Mouse (Mus musculus) myocyte (in vitro differentiated cells): ENCODE measurements around the gene Ndufa11.

Source experiments
- CEBPB ChIP-seq: IDR thresholded peaks from 2 replicates; pipeline ENCODE4 v1.6.1; 2011; ENCODE audit warnings: mild to moderate bottlenecking, moderate library complexity; ENCODE audit not compliant: poor library complexity, insufficient read depth, severe bottlenecking
- E2F4 ChIP-seq: IDR thresholded peaks from one replicate; pipeline ENCODE4 v1.6.1; 2011; ENCODE audit warnings: mild to moderate bottlenecking, control low read depth, moderate library complexity; ENCODE audit not compliant: insufficient read depth
- MAX ChIP-seq: IDR thresholded peaks from one replicate; pipeline ENCODE4 v1.6.1; 2011; ENCODE audit warnings: low read depth, mild to moderate bottlenecking, control low read depth
- MYOG ChIP-seq, 3 experiments: IDR thresholded peaks; one replicate each; pipeline ENCODE4 v1.6.1; 2011; ENCODE audit warnings: control low read depth in 2 of 3, low read depth in 2 of 3, mild to moderate bottlenecking in 2 of 3; ENCODE audit not compliant: insufficient read length in 2 of 3, control insufficient read depth in 1 of 3, insufficient read depth in 1 of 3
- POLR2A ChIP-seq: IDR thresholded peaks from one replicate; pipeline ENCODE4 v1.6.1; 2011; ENCODE audit warnings: low read depth, mild to moderate bottlenecking, control low read depth, moderate library complexity; ENCODE audit not compliant: insufficient read length
- POLR2AphosphoS2 ChIP-seq: IDR thresholded peaks from one replicate; pipeline ENCODE4 v1.6.1; 2011; ENCODE audit warnings: low read depth, control low read depth; ENCODE audit not compliant: insufficient read length
- REST ChIP-seq: IDR thresholded peaks from one replicate; pipeline ENCODE4 v1.6.1; 2011; ENCODE audit warnings: mild to moderate bottlenecking, control low read depth, moderate library complexity; ENCODE audit not compliant: insufficient read depth, insufficient read length
- TCF3 ChIP-seq: IDR thresholded peaks from one replicate; pipeline ENCODE4 v1.6.1; 2011; ENCODE audit warnings: low read depth, control low read depth; ENCODE audit not compliant: insufficient read length

GRCm38 (mm10) chr17:56727029-56727649 is 9.6 kb downstream of the Ndufa11 start:
- no peak for TF ChIP-seq POLR2A
- TF ChIP-seq POLR2AphosphoS2, result no peak
- TF ChIP-seq MAX, result no peak
- TF ChIP-seq REST, result no peak
- TF ChIP-seq E2F4, result no peak
- no peak for TF ChIP-seq TCF3
- no peak for TF ChIP-seq MYOG (IDR thresholded peaks at IDR 0.05; ENCODE audit: control insufficient read depth in 1 of 3, insufficient read depth in 1 of 3, insufficient read length in 2 of 3, low read depth in 2 of 3)
- TF ChIP-seq CEBPB, result no peak
